Mouse (Mus musculus): ENCODE results near the gene Ccdc186. TPM values are rescaled to one million over a fixed set of nuclear protein-coding genes. Genes with fewer than 3 reads are reported as not detected.

Gene Ccdc186
- polyA plus RNA-seq, 1 experiment from 2014 or later, result 27.3 TPM

- H3K9me3 ChIP-seq, result no peaks in the 10 kb centered on the region
- WGBS, result 79% methylated on average over 6 of the region's 6 CpGs
- H3K4me3 ChIP-seq, result no peak overlapping the region
- H3K4me1 ChIP-seq, result no peaks in the 10 kb centered on the region; the same call in 1 of the 2 replicates
- ATAC-seq (replicated peaks), result no peak
- no peak overlapping the region for H3K4me2 ChIP-seq
- H3K27me3 ChIP-seq (replicated peaks), result no peaks in the 10 kb centered on the region
- no peak overlapping the region for H3K9ac ChIP-seq
- H3K27ac ChIP-seq, result no peak overlapping the region
- H3K36me3 ChIP-seq (replicated peaks), result no peaks in the 10 kb centered on the region
Measured at GRCm38 (mm10) chr19:56745528-56745927, 76.5 kb downstream of the Ccdc186 start.

- WGBS, result 67% methylated on average over 7 of the region's 7 CpGs
- H3K9ac ChIP-seq, result no peak overlapping the region
- no peak overlapping the region for H3K4me2 ChIP-seq
- ATAC-seq (replicated peaks), result no peak
- no peak overlapping the region for H3K4me3 ChIP-seq
- no peaks in the 10 kb centered on the region for H3K9me3 ChIP-seq
- H3K27ac ChIP-seq, result no peak overlapping the region
- H3K36me3 ChIP-seq (replicated peaks), result no peaks in the 10 kb centered on the region
- no peaks in the 10 kb centered on the region; the same call in 1 of the 2 replicates for H3K4me1 ChIP-seq
- no peaks in the 10 kb centered on the region for H3K27me3 ChIP-seq (replicated peaks)
Measured at GRCm38 (mm10) chr19:56745061-56745460, 76.9 kb downstream of the Ccdc186 start.

Other genes with a start within 250 kb of the Ccdc186 start
- 1.3 and 1.4 TPM in 2 replicates for gene Adrb1, start 100.0 kb downstream of the Ccdc186 start, polyA plus RNA-seq (2015; fragmentation: Nextera tagmentation; extraction: Ambion mirVana)
- 0.72 and 0.88 TPM in 2 replicates for gene Tdrd1, start 4.0 kb upstream of the Ccdc186 start, polyA plus RNA-seq (2015; fragmentation: Nextera tagmentation; extraction: Ambion mirVana)
- 0.56 and 0.62 TPM in 2 replicates for gene Vwa2, start 52.1 kb upstream of the Ccdc186 start, polyA plus RNA-seq (2015; fragmentation: Nextera tagmentation; extraction: Ambion mirVana)
- 9.6 and 11.0 TPM in 2 replicates for gene Afap1l2, start 186.0 kb upstream of the Ccdc186 start, polyA plus RNA-seq (2015; fragmentation: Nextera tagmentation; extraction: Ambion mirVana)